30 mouse cellular contexts compared by ENCODE assay signal in the genomic region with DNA sequence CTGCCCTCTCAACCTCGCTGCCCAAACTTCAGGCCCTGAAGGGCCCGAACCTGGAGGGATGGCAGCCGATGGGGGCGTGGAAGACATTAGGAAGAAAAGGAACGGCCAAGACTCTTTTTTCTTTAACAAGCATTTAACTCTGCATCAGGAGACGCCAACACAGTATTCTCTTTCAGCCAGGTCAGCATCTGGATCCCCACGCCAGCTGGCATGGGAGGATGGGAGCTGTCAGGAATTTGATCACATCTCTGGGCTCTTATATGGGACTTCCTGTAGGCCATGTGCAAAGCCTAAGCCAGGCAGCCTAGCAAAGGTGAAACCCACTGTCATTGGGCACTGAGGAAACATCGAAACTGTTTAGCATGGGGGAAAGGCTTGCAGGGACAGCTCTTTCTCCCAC. TPM values are rescaled to one million over a fixed set of nuclear protein-coding genes. Genes with fewer than 3 reads are reported as not detected.
"Had no signal": no experiment of that assay in that cellular context is flagged by ENCODE, and none has a peak within 500 bp of the region (broad histone marks: within the 10 kb centered on the region; RNA-seq: fewer than 3 reads in every experiment).

No protein-coding gene starts in this region.

- H3K4me3 ChIP-seq: kidney, embryonic 15.5 days; layer of hippocampus, adult 2 months; left cerebral cortex, adult 2 months; liver, embryonic 13.5 days; neural tube, embryonic 12.5 days; neural tube, embryonic 15.5 days had no signal

- DNase-seq: kidney, adult 8-10 months; kidney, postnatal 14 days; layer of hippocampus, adult 9-11 months; layer of hippocampus, postnatal 36 days; liver, embryonic 13.5 days; lung, adult 2 months; lung, postnatal 14 days; lung, postnatal 4 days; midbrain, embryonic 14.5 days; right cerebral cortex, adult 18-20 months; right cerebral cortex, postnatal 25 days; thymus, adult 2 months; thymus, postnatal 14 days; thymus, postnatal 4 days had no signal

- H3K4me2 ChIP-seq: kidney, embryonic 15.5 days; liver, embryonic 13.5 days; midbrain, embryonic 11.5 days; neural tube, embryonic 12.5 days; neural tube, embryonic 15.5 days had no signal

- H3K27me3 ChIP-seq: kidney, embryonic 15.5 days; liver, embryonic 13.5 days; neural tube, embryonic 12.5 days; neural tube, embryonic 15.5 days had no signal

- H3K27ac ChIP-seq: kidney, embryonic 15.5 days; layer of hippocampus, adult 2 months; left cerebral cortex, adult 2 months; liver, embryonic 13.5 days; neural tube, embryonic 12.5 days; neural tube, embryonic 15.5 days; stomach, postnatal 0 days had no signal

- H3K9ac ChIP-seq: kidney, embryonic 15.5 days; liver, embryonic 13.5 days; neural tube, embryonic 12.5 days; neural tube, embryonic 15.5 days had no signal

- H3K4me1 ChIP-seq: kidney, embryonic 15.5 days; neural tube, embryonic 12.5 days had no signal

- H3K9me3 ChIP-seq: kidney, embryonic 15.5 days; liver, embryonic 13.5 days; neural tube, embryonic 12.5 days; neural tube, embryonic 15.5 days had no signal

RNA-seq across cellular contexts. Expression of a gene that starts 30.1 kb away (rescaled TPM):
- total RNA-seq: liver, adult 2 months; megakaryocyte progenitor cell, adult 5-6 weeks; megakaryocyte-erythroid progenitor cell, adult 5-6 weeks had no signal
- polyA plus RNA-seq: large intestine, adult 2 months; limb, embryonic 14.5 days; liver, adult 2 months; liver, embryonic 13.5 days; liver, embryonic 16.5 days; small intestine, adult 2 months; spleen, adult 2 months; stomach, embryonic 14.5 days; stomach, postnatal 0 days; thymus, adult 2 months had no signal
